Mouse (Mus musculus): ENCODE measurements around the gene Ryr1.

DNA sequence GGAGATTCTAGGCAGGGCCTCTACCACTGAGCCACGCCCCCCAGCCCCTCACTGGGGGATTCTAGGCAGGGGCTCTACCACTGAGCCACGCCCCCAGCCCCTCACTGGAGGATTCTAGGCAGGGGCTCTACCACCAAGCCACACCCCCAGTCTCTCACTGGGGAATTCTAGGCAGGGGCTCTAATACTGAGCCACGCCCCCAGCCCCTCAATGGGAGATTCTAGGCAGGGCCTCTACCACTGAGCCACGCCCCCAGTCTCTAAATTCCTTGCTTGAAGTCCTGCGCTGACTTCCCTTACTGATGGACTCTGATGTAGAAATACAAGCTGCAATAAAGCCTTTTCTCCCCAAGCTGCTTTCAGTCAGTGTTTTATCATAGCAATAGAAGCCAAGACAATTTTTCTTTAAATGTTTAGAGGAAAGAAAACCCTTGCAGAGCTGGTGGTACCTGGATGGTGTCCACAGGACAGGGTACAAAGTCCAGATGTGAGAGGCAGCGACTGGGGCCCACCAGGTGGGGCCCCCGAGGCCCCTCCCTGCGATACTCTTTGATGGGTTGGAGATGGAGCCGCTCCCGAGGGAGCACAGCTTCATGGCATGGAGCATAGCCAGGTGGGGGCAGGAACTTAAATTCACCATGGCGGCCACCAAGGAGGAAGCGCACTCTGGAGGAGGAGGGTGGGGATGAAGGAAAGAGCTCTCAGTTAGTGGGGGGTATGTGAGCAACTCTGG is 23.5 kb downstream of the Ryr1 start:
- TF ChIP-seq EP300 (IDR thresholded peaks at IDR 0.05; ENCODE audit: low read depth) (no peak), CTCF (IDR thresholded peaks at IDR 0.05; ENCODE audit: low read depth) (no peak)
